Mouse (Mus musculus) cerebellum, postnatal 36 days (tissue): ENCODE results near the gene Nedd9.
"Not testable (repeated sequence)": the region's sequence is repeated elsewhere in the genome, so short reads cannot be mapped to it uniquely, and the experiment has no call there.

Experiments used
- DNase-seq, 2 experiments: peaks; one replicate each; pipeline ENCODE4 v3.0.0; 2021 to 2022; ENCODE audit warnings: mixed read lengths in 2 of 2

Nedd9 gene

GRCm38 (mm10) chr13:41368612-41369011 lies 118.5 kb downstream of the Nedd9 start:
- no peak for DNase-seq

DNA sequence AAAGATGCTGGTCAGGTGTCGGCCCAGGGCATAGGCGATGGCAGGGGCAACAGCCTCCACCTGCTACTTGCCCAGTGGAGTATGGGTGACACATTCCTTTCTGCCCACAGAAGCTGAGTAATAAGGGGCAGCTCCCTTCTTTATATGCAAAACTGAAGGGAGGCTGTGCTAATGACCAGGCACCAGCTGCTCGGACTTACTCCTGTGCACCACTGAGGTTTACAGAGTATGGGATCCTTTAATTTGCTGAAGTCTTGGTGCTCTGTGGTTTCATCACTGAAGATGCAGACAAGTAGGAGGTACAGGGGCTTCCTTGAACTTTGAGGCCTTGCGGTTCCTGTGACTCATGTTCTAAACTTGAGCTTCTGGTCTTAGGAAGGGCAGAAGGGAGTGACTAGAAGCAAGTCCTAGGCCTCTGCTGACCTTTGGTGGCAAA lies 120.0 kb downstream of the Nedd9 start:
- no peak for DNase-seq

- DNase-seq = not testable (repeated sequence)
These were observed 120.6 kb downstream of the Nedd9 start for GRCm38 (mm10) chr13:41366609-41367008.

GRCm38 (mm10) chr13:41364273-41364672 lies 122.9 kb downstream of the Nedd9 start:
- no peak for DNase-seq

DNA sequence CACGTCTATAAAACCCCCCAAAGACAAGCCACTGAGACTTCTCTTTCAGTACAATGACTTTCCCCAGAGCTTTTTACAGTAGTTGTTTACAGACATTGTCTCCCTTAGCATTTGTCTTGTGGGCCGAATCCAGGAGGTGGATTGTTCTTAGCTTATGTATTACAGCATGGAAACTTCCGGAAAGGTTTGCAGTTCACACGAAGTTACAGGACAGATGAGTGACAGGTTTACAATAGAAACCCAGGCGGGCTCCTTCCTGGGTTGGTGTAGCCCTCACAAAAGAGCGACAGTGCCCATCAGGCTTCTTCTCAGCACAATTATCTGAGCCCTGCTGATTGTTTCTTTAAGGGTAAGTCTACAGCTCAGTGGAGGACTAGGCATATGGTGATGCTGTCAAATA lies 124.3 kb downstream of the Nedd9 start:
- DNase-seq = no peak

DNA sequence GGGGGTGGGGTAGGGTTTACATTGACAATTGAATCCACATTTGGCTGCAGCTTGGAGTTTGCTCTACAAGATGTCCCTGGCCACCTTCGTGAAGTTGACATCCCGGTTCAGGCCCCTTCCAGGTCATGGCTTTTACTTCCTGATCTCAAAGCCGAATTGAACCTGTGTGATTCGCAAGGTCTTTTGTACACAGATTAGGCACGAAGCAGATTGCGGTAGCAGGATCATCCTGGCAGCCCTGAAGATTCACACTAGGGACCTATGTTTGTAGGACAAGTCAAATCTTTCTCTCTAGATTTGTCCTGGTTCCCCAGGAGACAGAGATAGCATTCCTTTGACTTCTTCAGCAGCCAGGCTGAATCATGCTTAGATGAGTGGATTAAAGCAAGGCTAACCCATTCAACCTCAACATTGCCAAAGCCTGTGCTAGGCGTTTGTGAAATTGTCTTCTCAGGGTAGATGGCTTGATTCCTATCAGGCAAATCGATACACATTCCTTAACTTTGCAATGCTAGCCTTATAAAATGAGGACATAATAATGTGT lies 126.8 kb downstream of the Nedd9 start:
- no peak for DNase-seq

GRCm38 (mm10) chr13:41359330-41360215 lies 127.6 kb downstream of the Nedd9 start:
- no peak for DNase-seq

DNA sequence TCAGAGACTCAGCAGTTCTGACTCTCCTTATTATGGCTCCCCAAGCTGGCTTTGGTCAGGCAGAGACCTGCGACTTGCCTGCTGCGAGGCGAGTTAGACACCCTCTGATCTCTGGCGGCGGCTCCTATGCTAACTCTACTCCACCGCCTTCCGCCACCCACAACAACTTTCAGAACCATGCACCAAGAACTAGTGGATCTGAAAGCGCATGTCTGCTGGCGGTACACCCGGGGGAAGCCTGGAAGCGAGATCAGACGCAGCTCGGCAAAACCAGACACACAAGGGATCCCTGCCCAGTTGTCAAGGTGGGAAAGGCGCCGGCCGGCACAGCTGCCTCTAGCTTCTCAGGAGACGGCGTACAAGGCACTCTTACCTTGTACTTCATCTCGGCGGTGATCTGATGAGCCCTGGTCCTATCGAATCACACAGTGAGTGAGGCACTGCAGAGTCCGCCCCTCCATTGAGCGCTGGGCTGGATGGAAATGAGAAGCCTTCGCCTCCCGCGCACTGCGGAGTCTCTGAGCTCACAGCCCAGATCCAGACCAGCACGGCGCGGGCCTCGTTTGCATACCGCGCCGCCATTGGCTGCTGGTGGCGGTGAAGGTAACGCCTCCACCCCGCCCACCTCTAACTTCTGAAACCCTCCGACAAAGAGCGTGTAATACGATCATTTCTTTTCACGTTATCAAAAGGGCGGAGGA lies 128.5 kb downstream of the Nedd9 start:
- DNase-seq = peak; percentile 87 to 88

DNA sequence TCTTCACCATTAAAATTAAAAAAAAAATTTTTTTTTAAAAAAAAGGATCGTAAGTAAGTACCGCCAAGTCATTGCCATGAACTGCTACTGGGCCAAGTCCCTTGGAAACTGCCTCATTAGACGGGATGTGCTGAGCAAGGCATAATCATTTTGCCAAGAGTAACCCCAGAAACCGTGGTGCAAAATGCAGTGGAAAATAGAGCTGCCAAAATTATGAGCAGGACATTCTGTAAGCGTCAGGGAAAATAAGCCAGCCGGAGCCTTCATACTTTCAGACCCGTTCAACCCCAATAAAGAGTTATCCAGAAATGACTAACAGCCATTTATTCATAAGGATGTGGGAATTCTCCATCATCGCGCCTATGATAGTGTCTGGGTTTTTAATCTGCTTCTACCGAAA lies 129.2 kb downstream of the Nedd9 start:
- peak in 1 of 2 experiments; percentile 16 for DNase-seq

DNA sequence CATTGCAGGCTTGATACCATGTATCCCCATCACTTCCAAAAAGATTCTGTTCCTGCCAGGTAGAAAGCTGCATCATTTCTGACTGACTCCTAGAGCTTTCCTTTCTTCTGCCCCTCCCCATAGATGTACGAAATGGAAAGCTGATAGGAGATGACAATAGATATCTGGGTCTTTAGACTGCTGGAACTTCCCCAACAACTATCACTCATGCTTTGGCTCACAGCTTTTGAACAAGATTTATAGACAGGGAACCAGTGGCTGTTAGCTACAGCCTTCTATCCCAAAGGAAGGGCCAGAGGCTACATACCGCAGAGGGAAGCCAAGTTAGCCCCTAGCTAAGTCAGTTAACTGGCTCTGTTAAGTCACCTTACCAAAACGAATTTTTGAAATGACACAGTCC lies 129.6 kb downstream of the Nedd9 start:
- DNase-seq = no peak

DNA sequence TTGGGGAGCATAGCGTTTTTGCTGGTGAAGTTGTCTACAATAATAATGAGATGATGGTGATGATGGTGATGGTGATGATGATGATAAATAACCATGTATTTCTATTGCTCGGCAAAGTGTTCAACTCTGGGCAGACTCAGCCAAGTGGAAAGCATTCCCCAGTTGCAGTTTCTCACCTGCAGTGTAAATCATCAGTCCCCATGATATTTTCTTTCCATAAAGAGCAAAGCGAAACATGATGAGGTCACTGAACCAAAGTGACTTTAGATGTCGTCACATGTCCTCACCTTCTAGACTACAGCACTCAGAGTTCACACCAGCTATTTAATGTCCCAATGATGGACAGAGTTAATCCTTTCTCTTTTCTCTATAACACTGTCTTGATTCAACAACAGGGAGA lies 130.0 kb downstream of the Nedd9 start:
- no peak for DNase-seq

DNA sequence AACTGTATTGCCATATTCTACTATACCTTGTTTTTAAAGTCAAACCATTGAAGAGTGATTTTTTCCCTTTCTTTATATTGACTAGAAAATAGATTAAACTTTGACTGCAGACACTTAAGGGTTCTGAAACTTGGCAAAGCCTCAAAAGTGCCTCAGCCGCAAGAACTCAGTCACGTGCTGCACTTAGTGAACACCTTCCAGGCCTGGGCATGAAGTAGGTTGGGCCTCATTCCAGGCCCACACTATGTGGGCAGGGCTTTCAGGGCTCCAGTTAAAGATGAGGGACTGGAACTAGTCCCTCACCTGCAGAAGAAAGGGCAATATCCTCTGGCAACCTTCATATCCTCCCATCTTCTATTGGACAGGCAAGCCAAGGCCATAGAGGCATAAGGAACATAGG lies 131.6 kb downstream of the Nedd9 start:
- DNase-seq = no peak

DNA sequence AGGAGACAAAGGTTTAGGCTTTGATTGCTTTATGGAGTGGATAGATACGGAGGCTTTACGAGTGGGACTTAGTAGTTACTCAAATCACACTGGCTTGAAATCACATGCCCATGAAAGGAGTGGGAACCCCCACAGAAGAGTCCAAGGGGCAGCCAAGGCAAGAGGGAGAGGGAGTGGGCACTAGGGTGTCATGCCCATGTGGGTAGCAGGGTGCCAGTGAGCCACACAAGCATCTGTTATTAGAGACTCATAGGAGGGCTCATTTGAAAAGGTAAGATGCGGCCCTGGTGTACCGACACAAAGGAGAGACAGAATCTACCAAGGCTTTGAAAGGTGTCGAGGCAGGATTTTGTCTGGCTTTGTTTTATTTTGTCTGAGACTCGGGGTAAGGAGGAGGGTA lies 132.6 kb downstream of the Nedd9 start:
- DNase-seq = no peak

DNA sequence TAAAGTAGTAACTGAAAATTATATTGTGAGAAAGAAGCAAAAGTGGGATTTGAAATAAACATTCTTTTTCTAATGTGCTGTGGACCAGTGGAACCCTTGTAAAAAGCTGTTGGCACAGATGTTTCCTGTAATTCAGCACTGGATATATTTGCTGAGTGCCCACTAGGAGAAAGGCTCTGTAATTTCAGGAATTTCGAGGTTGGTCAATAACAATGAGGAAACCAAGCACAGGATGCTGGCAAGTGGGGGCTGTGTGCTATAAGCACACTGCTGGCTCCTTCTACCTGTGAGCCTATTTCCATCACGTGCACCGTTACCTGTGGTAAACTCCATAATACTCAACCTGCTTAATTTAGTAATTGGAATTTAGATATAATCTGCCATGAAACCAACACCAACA lies 133.5 kb downstream of the Nedd9 start:
- DNase-seq = no peak

- no peak for DNase-seq
These were observed 134.8 kb downstream of the Nedd9 start for GRCm38 (mm10) chr13:41352352-41352751.

DNA sequence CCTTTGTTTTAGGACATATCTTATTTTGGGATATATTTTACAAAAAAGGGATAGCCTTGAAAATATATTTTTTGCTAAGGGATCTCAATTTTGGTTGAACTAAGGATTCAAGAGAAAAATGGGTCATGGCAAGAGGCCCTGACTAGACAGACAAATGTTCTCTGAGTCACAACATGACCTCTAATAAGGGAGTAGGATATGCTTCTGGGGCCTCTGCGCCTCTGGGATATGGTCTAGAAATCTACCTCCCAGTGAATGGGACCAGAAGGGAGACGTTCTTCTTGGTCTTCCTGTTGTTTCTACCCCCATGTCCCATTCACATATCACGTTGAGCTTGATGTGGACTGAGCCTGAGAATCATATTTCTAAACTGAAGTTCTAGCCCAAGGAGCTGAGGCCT lies 136.6 kb downstream of the Nedd9 start:
- DNase-seq = no peak

DNA sequence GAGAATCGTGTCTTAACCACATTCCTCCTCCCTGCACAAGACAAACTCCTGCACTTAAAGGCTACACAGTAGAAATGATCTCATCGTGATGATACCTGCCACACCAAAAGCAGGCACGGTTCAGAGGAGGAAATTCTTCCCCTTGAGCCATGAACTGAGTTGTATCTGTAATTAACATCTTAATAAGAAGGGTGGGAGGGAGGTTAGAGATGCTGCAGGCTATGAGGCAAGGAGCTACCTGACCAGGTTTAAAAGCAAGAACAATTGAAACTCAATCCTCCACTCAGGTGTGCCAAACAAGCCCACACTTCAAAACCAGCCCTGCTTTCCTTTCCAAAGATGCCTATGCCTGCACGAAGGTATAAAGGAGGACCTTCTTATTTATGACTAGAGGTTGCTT lies 137.4 kb downstream of the Nedd9 start:
- no peak for DNase-seq

DNA sequence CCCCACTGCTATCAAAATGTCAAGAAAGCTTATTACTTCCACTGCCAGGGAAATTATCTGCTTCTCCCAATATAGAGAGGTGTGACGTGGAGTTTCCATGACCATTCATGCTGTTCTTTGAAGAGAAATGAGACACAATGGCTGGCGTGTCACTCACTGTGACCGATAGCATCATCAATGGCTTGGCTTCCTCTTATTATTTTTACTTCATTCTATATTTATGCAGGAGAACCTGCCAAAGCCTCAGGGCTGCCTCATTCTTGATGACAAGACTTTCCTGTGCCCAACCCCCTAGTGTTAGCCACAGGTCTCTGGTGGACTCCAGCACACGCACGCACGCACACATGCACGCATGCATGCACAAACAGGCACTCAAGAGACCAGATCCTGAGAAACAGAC lies 141.4 kb downstream of the Nedd9 start:
- no peak for DNase-seq

- DNase-seq = no peak
These were observed 141.9 kb downstream of the Nedd9 start for GRCm38 (mm10) chr13:41345306-41345705.

GRCm38 (mm10) chr13:41343887-41344266 lies 143.3 kb downstream of the Nedd9 start:
- DNase-seq = no peak

DNA sequence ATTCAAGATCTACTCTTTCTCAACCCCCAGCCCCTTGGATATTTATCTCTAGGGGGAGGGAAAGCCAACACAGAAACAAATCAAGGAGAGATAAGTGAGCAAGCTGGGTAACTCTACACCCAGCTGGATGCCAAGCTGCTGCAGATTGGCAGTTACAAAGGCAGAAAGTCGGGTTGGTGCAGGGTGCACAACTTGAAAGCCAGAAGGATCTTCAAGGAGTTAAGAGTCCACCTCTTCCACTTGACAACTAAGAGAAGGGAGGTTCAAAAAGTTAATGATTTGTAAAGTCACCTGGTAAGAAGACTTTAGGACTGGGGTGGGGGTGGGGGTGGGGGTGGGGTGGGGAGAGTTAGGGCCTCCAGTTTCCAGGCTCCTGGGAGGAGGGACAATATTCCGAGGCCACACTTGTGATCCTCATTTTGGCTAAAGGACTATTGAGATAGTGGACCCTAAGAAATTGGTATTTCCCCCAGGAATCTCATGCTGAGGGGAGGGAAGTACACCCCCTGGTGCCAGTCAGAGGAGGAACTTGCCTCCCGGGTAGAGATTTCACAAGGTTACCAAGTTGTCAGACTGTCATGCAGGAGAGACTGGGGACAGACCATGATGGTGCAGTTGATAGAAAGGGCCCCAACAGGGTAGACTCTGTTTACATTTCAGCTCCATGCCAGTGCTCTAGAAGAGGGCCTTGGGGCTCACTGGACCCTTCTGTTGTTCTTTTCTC lies 143.8 kb downstream of the Nedd9 start:
- DNase-seq = no peak

GRCm38 (mm10) chr13:41341422-41341821 lies 145.7 kb downstream of the Nedd9 start:
- DNase-seq = no peak

- DNase-seq = no peak
These were observed 147.4 kb downstream of the Nedd9 start for GRCm38 (mm10) chr13:41339653-41340351.
